Mouse (Mus musculus) neural tube, embryonic 13.5 days (tissue): ENCODE data around the gene Letm1. TPM values are rescaled to one million over a fixed set of nuclear protein-coding genes. Genes with fewer than 3 reads are reported as not detected.

Source experiments
- polyA plus RNA-seq: library from polyadenylated mRNA; unstranded; fragments of >200 nt; fragmentation: Nextera tagmentation; extraction: Ambion mirVana; gene quantifications from 2 replicates; pipeline ENCODE4 v1.2.1, GENCODE M21; 2015

Letm1 gene
- polyA plus RNA-seq, 1 experiment from 2014 or later, result 58.3 TPM

Other genes with a start within 250 kb of the Letm1 start
- gene Fam53a, start 153.2 kb downstream of the Letm1 start, polyA plus RNA-seq, result 28.8 and 31.4 TPM in 2 replicates
- gene Gm9903, start 152.9 kb downstream of the Letm1 start, polyA plus RNA-seq, result 0.71 and 0.95 TPM in 2 replicates
- gene Slbp, start 130.2 kb downstream of the Letm1 start, polyA plus RNA-seq, result 113 and 132 TPM in 2 replicates
- 40.7 and 46.3 TPM in 2 replicates for gene Tacc3, start 124.7 kb downstream of the Letm1 start, polyA plus RNA-seq
- gene Tmem129, start 124.4 kb downstream of the Letm1 start, polyA plus RNA-seq, result 24.7 and 27.6 TPM in 2 replicates
- gene Fgfr3, start 61.1 kb downstream of the Letm1 start, polyA plus RNA-seq, result 42.3 and 44.9 TPM in 2 replicates
- gene Nsd2, start 37.9 kb upstream of the Letm1 start, polyA plus RNA-seq, result 63.1 and 68.8 TPM in 2 replicates
- gene Nelfa, start 153.6 kb upstream of the Letm1 start, polyA plus RNA-seq, result 38.5 and 42.6 TPM in 2 replicates
- 369 and 526 TPM in 2 replicates for gene Gm1673, start 200.6 kb upstream of the Letm1 start, polyA plus RNA-seq
- gene Nat8l, start 213.2 kb upstream of the Letm1 start, polyA plus RNA-seq, result 4.3 and 4.7 TPM in 2 replicates